Mouse (Mus musculus) thymus, adult 2 months (tissue): Measurements from ENCODE around the gene Pds5a.

Experiments used
- CTCF ChIP-seq: fragments of 200-500 bp; IDR thresholded peaks from 2 replicates; pipeline ENCODE4 v1.5.1; 2012; ENCODE audit warnings: mild to moderate bottlenecking, control low read depth, low read length, moderate library complexity, borderline replicate concordance; ENCODE audit not compliant: control insufficient read depth, poor library complexity, insufficient read depth; ENCODE audit errors: extremely low read depth
- POLR2A ChIP-seq: fragments of 200-500 bp; IDR thresholded peaks from 2 replicates; pipeline ENCODE4 v1.6.1; 2012; ENCODE audit warnings: mild to moderate bottlenecking, low read length, control low read depth, moderate library complexity; ENCODE audit not compliant: control insufficient read depth, poor library complexity, insufficient read depth; ENCODE audit errors: extremely low read depth

DNA sequence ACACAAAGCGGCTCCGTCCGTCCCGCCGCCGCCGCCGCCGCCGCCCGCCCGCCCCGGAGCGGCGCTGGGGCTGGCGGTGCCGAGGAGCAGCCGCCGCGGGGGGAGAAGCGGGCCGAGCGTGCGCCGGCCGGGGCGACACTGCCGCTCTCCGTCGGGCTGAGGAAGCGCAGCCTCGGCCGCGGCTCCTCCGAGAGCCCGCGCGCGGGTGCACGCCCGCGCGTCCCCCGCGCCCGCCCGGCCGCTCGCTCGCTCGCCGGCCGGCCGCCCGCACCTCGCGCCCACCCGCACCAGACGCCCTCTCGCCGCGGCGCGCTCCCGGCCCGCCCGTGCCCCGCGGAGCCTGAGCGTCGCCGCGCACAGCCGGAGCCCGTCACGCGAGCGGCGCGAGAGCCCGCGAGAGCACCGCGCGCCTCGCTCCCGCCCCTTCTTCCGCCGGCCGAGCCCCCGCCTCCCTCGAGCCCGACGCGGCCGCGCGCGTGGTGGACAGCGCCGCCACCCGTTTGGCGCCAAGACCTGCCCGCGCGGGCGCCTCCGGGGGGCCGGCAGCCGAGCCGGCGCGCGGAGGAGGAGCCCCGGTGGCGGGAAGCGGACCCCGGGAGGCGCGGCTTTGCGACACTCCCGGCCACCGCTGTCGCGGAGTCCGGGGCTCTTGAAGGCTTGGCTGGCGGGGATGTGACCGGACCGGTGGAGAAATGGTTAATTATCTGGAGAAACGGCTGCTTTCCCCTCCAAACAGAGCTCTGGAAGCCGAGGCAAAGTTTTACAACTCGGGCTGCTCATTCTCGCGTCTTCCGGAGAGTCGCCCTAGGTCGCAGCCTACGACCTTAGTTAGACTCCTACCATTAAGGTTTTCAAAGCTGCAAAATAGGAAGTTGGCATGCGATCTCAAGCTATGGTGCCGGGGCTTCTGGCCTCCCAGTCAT lies at the start of gene Pds5a:
- TF ChIP-seq CTCF (peak; percentile 59; the same call in 1 of the 2 replicates), POLR2A (peak; percentile 33)
